Mouse (Mus musculus): ENCODE measurements around the gene Ccdc6. TPM values are rescaled to one million over a fixed set of nuclear protein-coding genes. Genes with fewer than 3 reads are reported as not detected.

Gene Ccdc6
- polyA plus RNA-seq (2015; fragmentation: Nextera tagmentation; extraction: Ambion mirVana): 11.7 and 13.0 TPM in 2 replicates

GRCm38 (mm10) chr10:70096366-70097188 lies at the start of gene Ccdc6:
TSS of gene Ccdc6 (plus strand) at chr10:70097121.
- Histone ChIP-seq H3K36me3 (ENCODE audit: control insufficient read depth, insufficient read depth, low read length) (no peaks in the 10 kb centered on the region), H3K4me1 (ENCODE audit: control insufficient read depth, insufficient read depth, low read length) (peaks cover 18% of the 10 kb centered on the region), H3K27ac (ENCODE audit: low read length) (peak within 1 kb of the TSS; percentile 89), H3K9me3 (ENCODE audit: control insufficient read depth, low read length) (no peaks in the 10 kb centered on the region), H3K4me2 (ENCODE audit: low read depth, low read length) (peak within 1 kb of the TSS; percentile 91), H3K9ac (ENCODE audit: low read depth, low read length) (peak within 1 kb of the TSS; percentile 96), H3K27me3 (replicated peaks; ENCODE audit: control insufficient read depth, insufficient read depth, low read length) (no peaks in the 10 kb centered on the region), H3K4me3 (ENCODE audit: low read length) (peak within 1 kb of the TSS; percentile 95)
- peak; percentile 88 for ATAC-seq
- WGBS: 1% methylated on average over 39 of the region's 77 CpGs

- 72% methylated on average over 7 of the region's 7 CpGs for WGBS
- Histone ChIP-seq H3K4me2 (ENCODE audit: low read depth, low read length) (no peak overlapping the region), H3K4me1 (ENCODE audit: control insufficient read depth, insufficient read depth, low read length) (no peaks in the 10 kb centered on the region), H3K4me3 (ENCODE audit: low read length) (no peak overlapping the region), H3K27ac (ENCODE audit: low read length) (no peak overlapping the region), H3K9me3 (ENCODE audit: control insufficient read depth, low read length) (peaks cover 5% of the 10 kb centered on the region; the same call in 1 of the 2 replicates), H3K27me3 (replicated peaks; ENCODE audit: control insufficient read depth, insufficient read depth, low read length) (no peaks in the 10 kb centered on the region), H3K9ac (ENCODE audit: low read depth, low read length) (no peak overlapping the region), H3K36me3 (ENCODE audit: control insufficient read depth, insufficient read depth, low read length) (no peaks in the 10 kb centered on the region)
- ATAC-seq: no peak
These were observed 47.1 kb upstream of the Ccdc6 start for GRCm38 (mm10) chr10:70049771-70050170.

GRCm38 (mm10) chr10:70055291-70055690 lies 41.6 kb upstream of the Ccdc6 start:
- H3K36me3 ChIP-seq (ENCODE audit: control insufficient read depth, insufficient read depth, low read length): no peaks in the 10 kb centered on the region
- WGBS: 98% methylated on average over 2 of the region's 2 CpGs
- no peak overlapping the region for H3K9ac ChIP-seq (ENCODE audit: low read depth, low read length)
- peaks cover 5% of the 10 kb centered on the region; the same call in 1 of the 2 replicates for H3K9me3 ChIP-seq (ENCODE audit: control insufficient read depth, low read length)
- no peak overlapping the region for H3K4me2 ChIP-seq (ENCODE audit: low read depth, low read length)
- H3K27ac ChIP-seq (ENCODE audit: low read length): no peak overlapping the region
- no peak for ATAC-seq
- H3K27me3 ChIP-seq (replicated peaks; ENCODE audit: control insufficient read depth, insufficient read depth, low read length): no peaks in the 10 kb centered on the region
- H3K4me3 ChIP-seq (ENCODE audit: low read length): no peak overlapping the region
- H3K4me1 ChIP-seq (ENCODE audit: control insufficient read depth, insufficient read depth, low read length): no peaks in the 10 kb centered on the region

- no peak overlapping the region for H3K4me2 ChIP-seq (ENCODE audit: low read depth, low read length)
- 52% methylated on average over 3 of the region's 3 CpGs for WGBS
- ATAC-seq: no peak
- 0 out of 2 replicates have a peak, but pooled peaks cover 3% of the 10 kb centered on the region for H3K4me1 ChIP-seq (ENCODE audit: control insufficient read depth, insufficient read depth, low read length)
- H3K27ac ChIP-seq (ENCODE audit: low read length): no peak overlapping the region
- peaks cover 5% of the 10 kb centered on the region; the same call in 1 of the 2 replicates for H3K9me3 ChIP-seq (ENCODE audit: control insufficient read depth, low read length)
- H3K36me3 ChIP-seq (ENCODE audit: control insufficient read depth, insufficient read depth, low read length): no peaks in the 10 kb centered on the region
- H3K4me3 ChIP-seq (ENCODE audit: low read length): no peak overlapping the region
- no peak overlapping the region for H3K9ac ChIP-seq (ENCODE audit: low read depth, low read length)
- H3K27me3 ChIP-seq (replicated peaks; ENCODE audit: control insufficient read depth, insufficient read depth, low read length): no peaks in the 10 kb centered on the region
These were observed 39.9 kb upstream of the Ccdc6 start for GRCm38 (mm10) chr10:70057064-70057463.

GRCm38 (mm10) chr10:70060021-70060688 lies 36.8 kb upstream of the Ccdc6 start:
- WGBS: 56% methylated on average over 19 of the region's 19 CpGs
- no peaks in the 10 kb centered on the region for H3K9me3 ChIP-seq (ENCODE audit: control insufficient read depth, low read length)
- H3K4me1 ChIP-seq (ENCODE audit: control insufficient read depth, insufficient read depth, low read length): 0 out of 2 replicates have a peak, but pooled peaks cover 3% of the 10 kb centered on the region
- H3K36me3 ChIP-seq (ENCODE audit: control insufficient read depth, insufficient read depth, low read length): no peaks in the 10 kb centered on the region
- ATAC-seq: 0 out of 2 replicates have a peak, but pooled peaks have one; percentile 48
- no peak overlapping the region for H3K9ac ChIP-seq (ENCODE audit: low read depth, low read length)
- no peak overlapping the region for H3K27ac ChIP-seq (ENCODE audit: low read length)
- no peak overlapping the region for H3K4me3 ChIP-seq (ENCODE audit: low read length)
- no peak overlapping the region; the same call in 1 of the 2 replicates for H3K4me2 ChIP-seq (ENCODE audit: low read depth, low read length)
- H3K27me3 ChIP-seq (replicated peaks; ENCODE audit: control insufficient read depth, insufficient read depth, low read length): no peaks in the 10 kb centered on the region

GRCm38 (mm10) chr10:70060689-70061081 lies 36.2 kb upstream of the Ccdc6 start:
- no peaks in the 10 kb centered on the region for H3K36me3 ChIP-seq (ENCODE audit: control insufficient read depth, insufficient read depth, low read length)
- 32% methylated on average over 10 of the region's 10 CpGs for WGBS
- ATAC-seq: peak; percentile 78
- no peak overlapping the region for H3K27ac ChIP-seq (ENCODE audit: low read length)
- H3K4me3 ChIP-seq (ENCODE audit: low read length): no peak overlapping the region
- no peak overlapping the region; the same call in 1 of the 2 replicates for H3K4me2 ChIP-seq (ENCODE audit: low read depth, low read length)
- no peaks in the 10 kb centered on the region for H3K9me3 ChIP-seq (ENCODE audit: control insufficient read depth, low read length)
- H3K4me1 ChIP-seq (ENCODE audit: control insufficient read depth, insufficient read depth, low read length): 0 out of 2 replicates have a peak, but pooled peaks cover 3% of the 10 kb centered on the region
- no peaks in the 10 kb centered on the region for H3K27me3 ChIP-seq (replicated peaks; ENCODE audit: control insufficient read depth, insufficient read depth, low read length)
- H3K9ac ChIP-seq (ENCODE audit: low read depth, low read length): no peak overlapping the region

GRCm38 (mm10) chr10:70063881-70064555 lies 32.9 kb upstream of the Ccdc6 start:
- H3K4me2 ChIP-seq (ENCODE audit: low read depth, low read length): no peak overlapping the region
- H3K27ac ChIP-seq (ENCODE audit: low read length): no peak overlapping the region
- H3K4me3 ChIP-seq (ENCODE audit: low read length): no peak overlapping the region
- no peak overlapping the region for H3K9ac ChIP-seq (ENCODE audit: low read depth, low read length)
- no peaks in the 10 kb centered on the region for H3K27me3 ChIP-seq (replicated peaks; ENCODE audit: control insufficient read depth, insufficient read depth, low read length)
- no peaks in the 10 kb centered on the region for H3K9me3 ChIP-seq (ENCODE audit: control insufficient read depth, low read length)
- H3K4me1 ChIP-seq (ENCODE audit: control insufficient read depth, insufficient read depth, low read length): 0 out of 2 replicates have a peak, but pooled peaks cover 3% of the 10 kb centered on the region
- ATAC-seq: no peak
- no peaks in the 10 kb centered on the region for H3K36me3 ChIP-seq (ENCODE audit: control insufficient read depth, insufficient read depth, low read length)
- WGBS: 90% methylated on average over 6 of the region's 6 CpGs

GRCm38 (mm10) chr10:70065191-70065590 lies 31.7 kb upstream of the Ccdc6 start:
- H3K4me3 ChIP-seq (ENCODE audit: low read length): no peak overlapping the region
- ATAC-seq: no peak

More at GRCm38 (mm10) chr10:70065191-70065590, 31.7 kb upstream of the Ccdc6 start:
- H3K4me1 ChIP-seq (ENCODE audit: control insufficient read depth, insufficient read depth, low read length): 0 out of 2 replicates have a peak, but pooled peaks cover 3% of the 10 kb centered on the region
- no peaks in the 10 kb centered on the region for H3K9me3 ChIP-seq (ENCODE audit: control insufficient read depth, low read length)
- no peaks in the 10 kb centered on the region for H3K27me3 ChIP-seq (replicated peaks; ENCODE audit: control insufficient read depth, insufficient read depth, low read length)
- H3K9ac ChIP-seq (ENCODE audit: low read depth, low read length): no peak overlapping the region
- 81% methylated on average over 3 of the region's 3 CpGs for WGBS
- no peak overlapping the region for H3K27ac ChIP-seq (ENCODE audit: low read length)
- H3K36me3 ChIP-seq (ENCODE audit: control insufficient read depth, insufficient read depth, low read length): no peaks in the 10 kb centered on the region
- H3K4me2 ChIP-seq (ENCODE audit: low read depth, low read length): no peak overlapping the region

Data from intestine, embryonic 16.5 days (tissue).